9 mouse cellular contexts compared by ENCODE assay signal in genomic region chr17:83982700-83983069, GRCm38 (mm10).
A peak's percentile ranks its signal among the peaks of the same experiment; 100 is the strongest.
DNase-seq lines count a peak whose midpoint lies in the region; ATAC-seq lines count a peak whose summit lies in the region.
"Had no signal": no experiment of that assay in that cellular context is flagged by ENCODE, and none has a peak within 500 bp of the region (broad histone marks: within the 10 kb centered on the region; RNA-seq: fewer than 3 reads in every experiment).

No protein-coding gene starts in this region.

- H3K9ac ChIP-seq in kidney, embryonic 16.5 days (replicated peaks; ENCODE audit: low read length): peak overlapping the region; percentile 51
- H3K9ac ChIP-seq in embryonic facial prominence, embryonic 12.5 days: no peak overlapping the region
- H3K9ac ChIP-seq in heart, embryonic 16.5 days (ENCODE audit: low read length): peak overlapping the region; percentile 23
- no peak overlapping the region for H3K9ac ChIP-seq in liver, embryonic 13.5 days
- H3K9ac ChIP-seq: liver, embryonic 15.5 days had no signal

- H3K4me3 ChIP-seq in kidney, embryonic 16.5 days (ENCODE audit: low read length): no peak overlapping the region
- H3K4me3 ChIP-seq in embryonic facial prominence, embryonic 12.5 days: no peak overlapping the region
- no peak overlapping the region for H3K4me3 ChIP-seq in heart, embryonic 16.5 days (ENCODE audit: low read length)
- H3K4me3 ChIP-seq in liver, embryonic 13.5 days (replicated peaks): no peak overlapping the region
- H3K4me3 ChIP-seq: liver, embryonic 15.5 days had no signal

- peaks cover 64% of the 10 kb centered on the region for H3K4me1 ChIP-seq in kidney, embryonic 16.5 days (ENCODE audit: insufficient read depth, low read length)
- peaks cover 71% of the 10 kb centered on the region for H3K4me1 ChIP-seq in embryonic facial prominence, embryonic 12.5 days
- peaks cover 20% of the 10 kb centered on the region for H3K4me1 ChIP-seq in heart, embryonic 16.5 days (ENCODE audit: control insufficient read depth, insufficient read depth, low read length)
- peaks cover 27% of the 10 kb centered on the region for H3K4me1 ChIP-seq in liver, embryonic 13.5 days (replicated peaks)

- no peaks in the 10 kb centered on the region for H3K27me3 ChIP-seq in kidney, embryonic 16.5 days (ENCODE audit: insufficient read depth, low read length)
- H3K27me3 ChIP-seq in embryonic facial prominence, embryonic 12.5 days: no peaks in the 10 kb centered on the region
- no peaks in the 10 kb centered on the region for H3K27me3 ChIP-seq in heart, embryonic 16.5 days (ENCODE audit: control insufficient read depth, insufficient read depth, low read length)
- H3K27me3 ChIP-seq in liver, embryonic 13.5 days: no peaks in the 10 kb centered on the region
- H3K27me3 ChIP-seq: liver, embryonic 15.5 days had no signal

- no peak overlapping the region for H3K4me2 ChIP-seq in kidney, embryonic 16.5 days (replicated peaks; ENCODE audit: low read depth, low read length)
- H3K4me2 ChIP-seq in embryonic facial prominence, embryonic 12.5 days (replicated peaks): no peak overlapping the region
- no peak overlapping the region for H3K4me2 ChIP-seq in heart, embryonic 16.5 days (ENCODE audit: low read depth, low read length)
- no peak overlapping the region for H3K4me2 ChIP-seq in liver, embryonic 13.5 days
- H3K4me2 ChIP-seq: liver, embryonic 15.5 days had no signal

- WGBS in kidney, embryonic 16.5 days: 46% methylated on average over 8 of the region's 8 CpGs
- 62% methylated on average over 8 of the region's 8 CpGs for WGBS in embryonic facial prominence, embryonic 12.5 days
- 54% methylated on average over 8 of the region's 8 CpGs for WGBS in heart, embryonic 16.5 days
- WGBS in liver, embryonic 13.5 days (ENCODE audit: insufficient replicate concordance): 65% methylated on average over 8 of the region's 8 CpGs

- DNase-seq in kidney, postnatal 14 days: no peak
- DNase-seq in liver, embryonic 13.5 days: no peak
- no peak for DNase-seq in retina, postnatal 1 day
- DNase-seq in urinary bladder, postnatal 25 days (ENCODE audit: low spot score): no peak
- DNase-seq in layer of hippocampus, adult 11-12 months (ENCODE audit: low spot score): no peak

- no peaks in the 10 kb centered on the region; the same call in 1 of the 2 replicates for H3K9me3 ChIP-seq in kidney, embryonic 16.5 days (ENCODE audit: low read length)
- H3K9me3 ChIP-seq in embryonic facial prominence, embryonic 12.5 days: no peaks in the 10 kb centered on the region
- H3K9me3 ChIP-seq in heart, embryonic 16.5 days (replicated peaks; ENCODE audit: control insufficient read depth, low read length): no peaks in the 10 kb centered on the region
- no peaks in the 10 kb centered on the region for H3K9me3 ChIP-seq in liver, embryonic 13.5 days (replicated peaks)
- H3K9me3 ChIP-seq: liver, embryonic 15.5 days had no signal

- no peaks in the 10 kb centered on the region for H3K36me3 ChIP-seq in kidney, embryonic 16.5 days (ENCODE audit: insufficient read depth, low read length)
- no peaks in the 10 kb centered on the region for H3K36me3 ChIP-seq in embryonic facial prominence, embryonic 12.5 days
- no peaks in the 10 kb centered on the region for H3K36me3 ChIP-seq in heart, embryonic 16.5 days (ENCODE audit: control insufficient read depth, insufficient read depth)
- H3K36me3 ChIP-seq in liver, embryonic 13.5 days: no peaks in the 10 kb centered on the region
- H3K36me3 ChIP-seq: liver, embryonic 15.5 days had no signal

- ATAC-seq in kidney, embryonic 16.5 days (ENCODE audit: low FRiP score, low TSS enrichment): no peak
- no peak for ATAC-seq in embryonic facial prominence, embryonic 12.5 days (ENCODE audit: insufficient number of reproducible peaks, insufficient read depth, low FRiP score, low TSS enrichment)
- no peak for ATAC-seq in heart, embryonic 16.5 days (replicated peaks; ENCODE audit: extremely low read depth, insufficient read depth, low FRiP score)
- ATAC-seq in liver, embryonic 13.5 days (ENCODE audit: low read depth): no peak

- peak overlapping the region; percentile 96 for H3K27ac ChIP-seq in kidney, embryonic 16.5 days (ENCODE audit: low read length)
- peak overlapping the region; percentile 92 for H3K27ac ChIP-seq in embryonic facial prominence, embryonic 12.5 days
- H3K27ac ChIP-seq in heart, embryonic 16.5 days (ENCODE audit: low read length): peak overlapping the region; percentile 84
- H3K27ac ChIP-seq in liver, embryonic 13.5 days: peak overlapping the region; percentile 59
- H3K27ac ChIP-seq: liver, embryonic 15.5 days had no signal

Comparison
In these comparisons a context has a peak if more than half of its experiments do, and no peak if none do; other contexts are left out.
1. H3K9ac ChIP-seq: peak in kidney, embryonic 16.5 days (single experiment) and heart, embryonic 16.5 days (single experiment); none in embryonic facial prominence, embryonic 12.5 days (single experiment) and liver, embryonic 13.5 days (single experiment).
2. Peak in every context shown above with its lines, with median percentiles within 50 percentile points of each other: H3K27ac ChIP-seq.